Mouse (Mus musculus) MEL (cell line): ENCODE results near the gene Rnf215. TPM values are rescaled to one million over a fixed set of nuclear protein-coding genes. Genes with fewer than 3 reads are reported as not detected.

Experiments used
- DNase-seq: peaks from one replicate; pipeline ENCODE4 v3.0.0; 2011; ENCODE audit warnings: low read depth, low spot score
- H3K27ac ChIP-seq: 2 replicates; pipeline ENCODE4 v1.5.1; 2012; ENCODE audit warnings: low read depth, mild to moderate bottlenecking, control low read depth, low read length, moderate library complexity; ENCODE audit not compliant: control insufficient read depth
- H3K27me3 ChIP-seq, 2 experiments: fragments of 150-350 bp in 1 of 2; sonication (generic) in 1 of 2; 2 replicates each; pipeline ENCODE4 v1.6.1; 2012; ENCODE audit warnings: low read length in 2 of 2, mild to moderate bottlenecking in 2 of 2, improper control_type of control experiment in 1 of 2, moderate library complexity in 1 of 2; ENCODE audit not compliant: insufficient read depth in 2 of 2, control insufficient read depth in 1 of 2
- H3K36me3 ChIP-seq, 2 experiments: 2 replicates each; pipeline ENCODE4 v1.6.1; 2012 to 2014; ENCODE audit warnings: low read length in 2 of 2, improper control_type of control experiment in 1 of 2, inconsistent platforms in 1 of 2, mild to moderate bottlenecking in 1 of 2; ENCODE audit not compliant: insufficient read depth in 2 of 2, control insufficient read depth in 1 of 2
- H3K4me1 ChIP-seq, 2 experiments: fragments of 150-350 bp in 1 of 2; sonication (generic) in 1 of 2; 2 replicates each; pipeline ENCODE4 v1.6.1; 2012; ENCODE audit warnings: low read length in 2 of 2, improper control_type of control experiment in 1 of 2, mild to moderate bottlenecking in 1 of 2; ENCODE audit not compliant: insufficient read depth in 2 of 2, control insufficient read depth in 1 of 2
- H3K4me3 ChIP-seq, 2 experiments: fragments of 150-350 bp in 1 of 2; sonication (generic) in 1 of 2; 2 replicates each; pipeline ENCODE4 v1.5.1; 2012; ENCODE audit warnings: low read depth in 2 of 2, low read length in 2 of 2, mild to moderate bottlenecking in 2 of 2, moderate library complexity in 2 of 2, control low read depth in 1 of 2, improper control_type of control experiment in 1 of 2; ENCODE audit not compliant: control insufficient read depth in 1 of 2, insufficient read depth in 1 of 2
- H3K79me2 ChIP-seq: 2 replicates; pipeline ENCODE4 v1.6.1; 2012; ENCODE audit warnings: mild to moderate bottlenecking, low read length, moderate library complexity; ENCODE audit not compliant: control insufficient read depth, poor library complexity, insufficient read depth
- H3K9ac ChIP-seq: 2 replicates; pipeline ENCODE4 v1.6.1; 2012; ENCODE audit warnings: low read depth, mild to moderate bottlenecking, control low read depth, low read length, moderate library complexity; ENCODE audit not compliant: control insufficient read depth, poor library complexity, severe bottlenecking
- H3K9me3 ChIP-seq: fragments of 150-350 bp; sonication (generic); replicated peaks from 2 replicates; pipeline ENCODE4 v1.6.1; 2012; ENCODE audit warnings: mild to moderate bottlenecking, low read length, improper control_type of control experiment, moderate library complexity; ENCODE audit not compliant: insufficient read depth
- BHLHE40 ChIP-seq: IDR thresholded peaks from 2 replicates; pipeline ENCODE4 v1.6.1; 2012; ENCODE audit warnings: low read depth, mild to moderate bottlenecking, inconsistent platforms, low read length, improper control_type of control experiment, borderline replicate concordance
- CHD1 ChIP-seq: IDR thresholded peaks from 2 replicates; pipeline ENCODE4 v1.6.1; 2012; ENCODE audit warnings: low read depth, mild to moderate bottlenecking, inconsistent platforms, low read length, improper control_type of control experiment
- CTCF ChIP-seq, 3 experiments: IDR thresholded peaks in 2 of 3; conservative IDR thresholded peaks in 1 of 3; 2 replicates each; pipeline ENCODE4 v1.5.1; 2011 to 2012; ENCODE audit warnings: low read length in 3 of 3, low read depth in 2 of 3, mild to moderate bottlenecking in 2 of 3, improper control_type of control experiment in 1 of 3, inconsistent platforms in 1 of 3, mixed read lengths in 1 of 3, moderate library complexity in 1 of 3; ENCODE audit not compliant: control insufficient read depth in 1 of 3, insufficient read depth in 1 of 3, poor library complexity in 1 of 3, severe bottlenecking in 1 of 3
- ELF1 ChIP-seq: IDR thresholded peaks from 2 replicates; pipeline ENCODE4 v1.6.1; 2014; ENCODE audit warnings: low read depth, mild to moderate bottlenecking, inconsistent platforms, low read length, improper control_type of control experiment, moderate library complexity
- EP300 ChIP-seq, 2 experiments: IDR thresholded peaks; 2 replicates each; pipeline ENCODE4 v1.6.1; 2011; ENCODE audit warnings: improper control_type of control experiment in 2 of 2, low read length in 2 of 2, low read depth in 1 of 2, mild to moderate bottlenecking in 1 of 2
- HCFC1 ChIP-seq: IDR thresholded peaks from 2 replicates; pipeline ENCODE4 v1.6.1; 2012; ENCODE audit warnings: low read depth, mild to moderate bottlenecking, inconsistent platforms, low read length, improper control_type of control experiment, moderate library complexity
- JUND ChIP-seq: IDR thresholded peaks from 2 replicates; pipeline ENCODE4 v1.6.1; 2011; ENCODE audit warnings: low read depth, mild to moderate bottlenecking, improper control_type of control experiment, low read length
- KAT2A ChIP-seq: conservative IDR thresholded peaks from 2 replicates; pipeline ENCODE4 v1.6.1; 2012; ENCODE audit warnings: low read depth, low read length, improper control_type of control experiment, inconsistent platforms
- MAFK ChIP-seq: IDR thresholded peaks from 2 replicates; pipeline ENCODE4 v1.6.1; 2011; ENCODE audit warnings: low read depth, mild to moderate bottlenecking, low read length, improper control_type of control experiment, borderline replicate concordance
- MAX ChIP-seq: IDR thresholded peaks from 2 replicates; pipeline ENCODE4 v1.6.1; 2011; ENCODE audit warnings: low read length, improper control_type of control experiment
- MAZ ChIP-seq: IDR thresholded peaks from 2 replicates; pipeline ENCODE4 v1.6.1; 2012; ENCODE audit warnings: low read depth, mild to moderate bottlenecking, inconsistent platforms, low read length, improper control_type of control experiment
- MYC ChIP-seq: IDR thresholded peaks from 2 replicates; pipeline ENCODE4 v1.6.1; 2011; ENCODE audit warnings: low read depth, mild to moderate bottlenecking, low read length, improper control_type of control experiment, moderate library complexity
- NELFE ChIP-seq: IDR thresholded peaks from 2 replicates; pipeline ENCODE4 v1.6.1; 2011; ENCODE audit warnings: low read depth, low read length, improper control_type of control experiment
- NRF1 ChIP-seq: IDR thresholded peaks from 2 replicates; pipeline ENCODE4 v1.6.1; 2014; ENCODE audit warnings: low read depth, mild to moderate bottlenecking, inconsistent platforms, low read length, improper control_type of control experiment, moderate library complexity; ENCODE audit not compliant: poor library complexity, insufficient read depth, severe bottlenecking
- RAD21 ChIP-seq: IDR thresholded peaks from 2 replicates; pipeline ENCODE4 v1.6.1; 2011; ENCODE audit warnings: mild to moderate bottlenecking, low read depth, low read length, improper control_type of control experiment
- TAL1 ChIP-seq: IDR thresholded peaks from 2 replicates; pipeline ENCODE4 v1.6.1; 2012; ENCODE audit warnings: mild to moderate bottlenecking, inconsistent platforms, low read length, moderate library complexity, mixed read lengths
- TCF12 ChIP-seq: IDR thresholded peaks from 2 replicates; pipeline ENCODE4 v1.6.1; 2014; ENCODE audit warnings: low read depth, mild to moderate bottlenecking, inconsistent platforms, low read length, improper control_type of control experiment, moderate library complexity
- USF1 ChIP-seq: IDR thresholded peaks from 2 replicates; pipeline ENCODE4 v1.6.1; 2014; ENCODE audit warnings: low read depth, mild to moderate bottlenecking, inconsistent platforms, low read length, improper control_type of control experiment, moderate library complexity
- ZKSCAN1 ChIP-seq: IDR thresholded peaks from 2 replicates; pipeline ENCODE4 v1.6.1; 2012; ENCODE audit warnings: low read depth, mild to moderate bottlenecking, inconsistent platforms, low read length, improper control_type of control experiment, moderate library complexity
- ZMIZ1 ChIP-seq: IDR thresholded peaks from 2 replicates; pipeline ENCODE4 v1.6.1; 2012; ENCODE audit warnings: low read depth, mild to moderate bottlenecking, inconsistent platforms, low read length, improper control_type of control experiment, moderate library complexity
- polyA plus RNA-seq, 2 experiments: library from polyadenylated mRNA; stranded (reverse) in 1 of 2; unstranded in 1 of 2; fragments of >175 nt in 1 of 2; fragments of >200 nt in 1 of 2; gene quantifications; 2 replicates each; pipeline versions ENCODE4 v1.2.1 to v1.2.4; 2012; ENCODE audit warnings: low replicate concordance in 2 of 2, low read depth in 1 of 2; ENCODE audit not compliant: insufficient read length in 2 of 2, insufficient read depth in 1 of 2, missing spikeins in 1 of 2
- total RNA-seq: library from RNA; depleted of rRNA; stranded (reverse); fragments of 300-350 nt; gene quantifications from 2 replicates; pipeline ENCODE4 v1.2.3, GENCODE M21; 2012

Gene Rnf215
- total and polyA plus RNA-seq, 3 experiments, result 11.3 to 13.2 TPM; not detected in 1

GRCm38 (mm10) chr11:4186486-4187317, 51.7 kb downstream of the Rnf215 start, which contains the start of gene Tbc1d10a (continued):
- TF ChIP-seq HCFC1 (peak; percentile 75), MYC (no peak), NELFE (peak; percentile 91), CTCF (IDR thresholded peaks at IDR 0.05 in 2 of 3, conservative IDR thresholded peaks at IDR 0.05 in 1 of 3; ENCODE audit: control insufficient read depth in 1 of 3, insufficient read depth in 1 of 3, low read depth in 2 of 3, low read length in 3 of 3, poor library complexity in 1 of 3, severe bottlenecking in 1 of 3) (0 out of 6 replicates have a peak, but pooled peaks of 1 of the 3 experiments have one; percentile 5), ZMIZ1 (peak; percentile 93), USF1 (peak; percentile 61), BHLHE40 (no peak), MAZ (peak; percentile 71; the same call in 1 of the 2 replicates), ZKSCAN1 (no peak), ELF1 (peak; percentile 97), MAFK (no peak), TCF12 (no peak; the same call in 1 of the 2 replicates), TAL1 (no peak), EP300 (IDR thresholded peaks at IDR 0.05; ENCODE audit: low read depth in 1 of 2, low read length in 2 of 2) (no peak), JUND (no peak), MAX (peak; percentile 38; the same call in 1 of the 2 replicates), KAT2A (peak; percentile 45; the same call in 1 of the 2 replicates), RAD21 (no peak), NRF1 (no peak)

GRCm38 (mm10) chr11:4187318-4187700, 52.3 kb downstream of the Rnf215 start:
- Histone ChIP-seq H3K27ac (no peak overlapping the region), H3K9me3 (no peaks in the 10 kb centered on the region), H3K4me1 (peaks cover 0 to 10% of the 10 kb centered on the region in 2 experiments; a peak in 3 of 4 replicates), H3K36me3 (peaks cover 5 to 11% of the 10 kb centered on the region in 2 experiments), H3K79me2 (peaks cover 8% of the 10 kb centered on the region), H3K27me3 (no peaks in the 10 kb centered on the region), H3K9ac (peak overlapping the region; percentile 85), H3K4me3 (peak overlapping the region; percentile 74 to 91)
- TF ChIP-seq TAL1, result no peak
- no peak for TF ChIP-seq CHD1
- TF ChIP-seq NELFE, result no peak
- TF ChIP-seq ZMIZ1, result no peak
- DNase-seq, result no peak
